Mouse (Mus musculus): ENCODE measurements at regions not wholly inside any gene's neighbourhood (a gene's known extent, or its start where the extent isn't known, plus 50 kb on each side); places are given as distances from the start of the nearest gene placed in this dataset.
A peak's percentile ranks its signal among the peaks of the same experiment; 100 is the strongest.

- DNase-seq = no peak
Measured at GRCm38 (mm10) chr11:90783537-90783936, 95.4 kb upstream of the Tom1l1 start.

DNA sequence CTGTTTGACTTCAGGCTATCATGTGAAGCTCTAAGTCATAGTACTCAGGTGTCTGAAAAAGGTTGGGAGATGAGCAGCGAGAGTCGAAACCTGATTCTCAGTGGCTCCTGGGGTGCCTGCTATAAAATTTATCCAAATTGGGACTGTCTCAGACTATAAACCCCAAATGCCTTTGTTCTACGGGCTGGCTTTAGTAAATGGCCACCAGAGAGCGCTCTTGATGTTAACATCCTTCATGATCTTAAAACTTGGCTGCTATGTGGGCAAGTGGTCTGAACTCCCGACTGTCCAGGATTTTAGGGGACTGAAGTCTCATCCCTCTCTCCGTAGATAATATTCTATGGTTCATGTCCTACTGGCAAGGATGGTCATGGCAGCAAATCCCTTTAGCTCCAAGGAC lies 94.8 kb upstream of the Tom1l1 start:
- DNase-seq = peak; percentile 11

GRCm38 (mm10) chr11:90775752-90776151 lies 87.6 kb upstream of the Tom1l1 start:
- DNase-seq = no peak

GRCm38 (mm10) chr11:90755981-90756380 lies 67.8 kb upstream of the Tom1l1 start:
- no peak for DNase-seq

DNA sequence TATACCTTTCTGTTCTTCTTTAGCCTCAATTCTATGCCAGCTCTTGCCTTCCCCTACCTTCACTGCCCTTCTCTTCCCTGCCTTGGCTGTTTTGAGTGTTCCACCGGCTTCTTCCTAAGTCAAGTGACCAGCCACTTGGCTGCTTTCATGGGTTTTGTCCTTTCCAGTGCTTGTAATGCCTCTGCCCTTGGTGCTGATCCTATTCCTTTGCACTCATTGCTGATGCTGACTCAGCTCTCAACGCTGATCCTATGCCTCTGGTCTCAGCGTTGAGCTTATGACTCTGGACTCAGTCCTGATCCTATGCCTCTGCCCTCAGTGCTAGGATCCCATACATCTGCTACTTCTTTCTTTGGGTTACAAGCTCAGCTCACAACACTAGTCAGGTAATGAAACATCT lies 60.3 kb upstream of the Tom1l1 start:
- DNase-seq = no peak

- no peak for DNase-seq
Measured at GRCm38 (mm10) chr11:90741952-90742617, 53.9 kb upstream of the Tom1l1 start.

- no peak for DNase-seq
Measured at GRCm38 (mm10) chr11:90739501-90739900, 51.3 kb upstream of the Tom1l1 start.

GRCm38 (mm10) chr11:90738741-90739140 lies 50.6 kb upstream of the Tom1l1 start:
- DNase-seq = no peak
